Mouse (Mus musculus) lung, postnatal 0 days (tissue): Measurements from ENCODE around the gene Actn1.

Source experiments
- CTCF ChIP-seq: IDR thresholded peaks from 2 replicates; pipeline ENCODE4 v1.5.1; 2016; ENCODE audit warnings: antibody characterized with exemption, mild to moderate bottlenecking
- EP300 ChIP-seq: IDR thresholded peaks from 2 replicates; pipeline ENCODE4 v1.6.1; 2016; ENCODE audit warnings: antibody characterized with exemption, mild to moderate bottlenecking, control low read depth

DNA sequence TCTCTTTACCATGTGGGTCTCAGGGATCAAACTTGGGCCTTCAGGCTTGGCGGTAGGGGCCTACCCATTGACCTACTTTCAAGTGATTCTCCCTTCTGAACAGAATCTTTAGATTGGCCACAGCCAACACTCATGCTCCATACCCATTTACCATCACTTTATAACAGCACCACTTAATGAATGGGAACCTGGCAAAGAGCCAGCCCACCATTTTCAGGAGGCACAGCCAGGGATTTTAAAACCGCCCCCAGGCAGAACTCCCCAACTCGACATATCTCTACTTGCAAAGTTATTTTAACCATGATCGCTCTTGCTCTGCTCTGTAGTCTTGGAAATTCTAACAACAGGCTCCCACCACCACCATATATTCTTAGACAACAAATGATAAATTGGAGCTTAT, 93.5 kb downstream of the Actn1 start:
- TF ChIP-seq EP300 (no peak), CTCF (no peak)
